ENCODE assay signal across 8 mouse cellular contexts in genomic region chr5:124206481-124207038, GRCm38 (mm10). TPM values are rescaled to one million over a fixed set of nuclear protein-coding genes. Genes with fewer than 3 reads are reported as not detected.
A peak's percentile ranks its signal among the peaks of the same experiment; 100 is the strongest.
DNase-seq lines count a peak whose midpoint lies in the region; ATAC-seq lines count a peak whose summit lies in the region.

No protein-coding gene starts in this region.

- no peak overlapping the region for H3K4me2 ChIP-seq in midbrain, embryonic 11.5 days
- H3K4me2 ChIP-seq in midbrain, embryonic 15.5 days: no peak overlapping the region
- no peak overlapping the region for H3K4me2 ChIP-seq in neural tube, embryonic 15.5 days

- H3K9ac ChIP-seq in midbrain, embryonic 11.5 days (ENCODE audit: low read length): no peak overlapping the region
- H3K9ac ChIP-seq in midbrain, embryonic 15.5 days: no peak overlapping the region
- no peak overlapping the region for H3K9ac ChIP-seq in neural tube, embryonic 15.5 days (replicated peaks)

- no peak overlapping the region for H3K27ac ChIP-seq in midbrain, embryonic 11.5 days (ENCODE audit: low read depth, low read length)
- H3K27ac ChIP-seq in midbrain, embryonic 15.5 days: no peak overlapping the region
- H3K27ac ChIP-seq in heart, embryonic 10.5 days: peak overlapping the region; percentile 91
- H3K27ac ChIP-seq in neural tube, embryonic 15.5 days (replicated peaks): peak overlapping the region; percentile 4; the same call in 1 of the 2 replicates

- ATAC-seq in midbrain, embryonic 11.5 days (ENCODE audit: low FRiP score): no peak
- ATAC-seq in midbrain, embryonic 15.5 days (replicated peaks): no peak
- no peak for ATAC-seq in neural tube, embryonic 15.5 days (ENCODE audit: low FRiP score)
- no peak for ATAC-seq in inflammation-experienced regulatory T-cells, adult 6 months
- ATAC-seq in erythroid progenitor cell, adult 5-6 weeks (replicated peaks; ENCODE audit: low FRiP score, poor library complexity, severe bottlenecking): no peak

- H3K4me3 ChIP-seq in midbrain, embryonic 11.5 days (ENCODE audit: low read depth, low read length): no peak overlapping the region
- no peak overlapping the region for H3K4me3 ChIP-seq in midbrain, embryonic 15.5 days
- peak overlapping the region; percentile 31 for H3K4me3 ChIP-seq in heart, embryonic 10.5 days
- no peak overlapping the region for H3K4me3 ChIP-seq in neural tube, embryonic 15.5 days (replicated peaks)

- H3K27me3 ChIP-seq in midbrain, embryonic 11.5 days (ENCODE audit: control insufficient read depth, insufficient read depth, low read length): no peaks in the 10 kb centered on the region
- H3K27me3 ChIP-seq in midbrain, embryonic 15.5 days (replicated peaks): no peaks in the 10 kb centered on the region
- H3K27me3 ChIP-seq in heart, embryonic 10.5 days (ENCODE audit: insufficient read depth, poor library complexity, severe bottlenecking): no peaks in the 10 kb centered on the region
- H3K27me3 ChIP-seq in neural tube, embryonic 15.5 days (replicated peaks): no peaks in the 10 kb centered on the region

- H3K9me3 ChIP-seq in midbrain, embryonic 11.5 days (ENCODE audit: control insufficient read depth, low read length): no peaks in the 10 kb centered on the region
- H3K9me3 ChIP-seq in midbrain, embryonic 15.5 days: no peaks in the 10 kb centered on the region
- no peaks in the 10 kb centered on the region for H3K9me3 ChIP-seq in heart, embryonic 10.5 days
- no peaks in the 10 kb centered on the region for H3K9me3 ChIP-seq in neural tube, embryonic 15.5 days (replicated peaks)

- H3K4me1 ChIP-seq in midbrain, embryonic 11.5 days (ENCODE audit: control insufficient read depth, insufficient read depth, low read length): peaks cover 6% of the 10 kb centered on the region; the same call in 1 of the 2 replicates
- peaks cover 29% of the 10 kb centered on the region for H3K4me1 ChIP-seq in midbrain, embryonic 15.5 days
- H3K4me1 ChIP-seq in heart, embryonic 10.5 days: peaks cover 93% of the 10 kb centered on the region
- peaks cover 49% of the 10 kb centered on the region for H3K4me1 ChIP-seq in neural tube, embryonic 15.5 days

- DNase-seq in midbrain, embryonic 11.5 days (ENCODE audit: low spot score, missing footprints): peak; percentile 83
- peak; percentile 85 for DNase-seq in heart, embryonic 10.5 days (ENCODE audit: low spot score)
- DNase-seq in kidney, postnatal 4 days: peak; percentile 58 to 72
- DNase-seq in spleen, postnatal 4 days (ENCODE audit: low spot score in 2 of 2): no peak

- no peaks in the 10 kb centered on the region for H3K36me3 ChIP-seq in midbrain, embryonic 11.5 days (ENCODE audit: control insufficient read depth, insufficient read depth, low read length)
- no peaks in the 10 kb centered on the region for H3K36me3 ChIP-seq in midbrain, embryonic 15.5 days (replicated peaks)
- H3K36me3 ChIP-seq in heart, embryonic 10.5 days: peaks cover 3% of the 10 kb centered on the region; the same call in 1 of the 2 replicates
- H3K36me3 ChIP-seq in neural tube, embryonic 15.5 days: no peaks in the 10 kb centered on the region

- WGBS in midbrain, embryonic 11.5 days: 55% methylated on average over 13 of the region's 13 CpGs
- WGBS in midbrain, embryonic 15.5 days: 36% methylated on average over 13 of the region's 13 CpGs
- 20% methylated on average over 13 of the region's 13 CpGs for WGBS in heart, embryonic 10.5 days
- WGBS in neural tube, embryonic 15.5 days: 43% methylated on average over 13 of the region's 13 CpGs

RNA-seq across cellular contexts. Expression of gene Pitpnm2, which starts 43.0 kb away (rescaled TPM):
- 4.6 and 5.0 TPM in 2 replicates for polyA plus RNA-seq in midbrain, embryonic 11.5 days (2014; fragmentation: Nextera tagmentation; extraction: Ambion mirVana)
- 11.8 and 13.0 TPM in 2 replicates for polyA plus RNA-seq in midbrain, embryonic 15.5 days (2015; fragmentation: Nextera tagmentation; extraction: Ambion mirVana)
- polyA plus RNA-seq in heart, embryonic 10.5 days (2016; fragmentation: Nextera tagmentation; extraction: Ambion mirVana): 4.8 and 6.1 TPM in 2 replicates
- 8.9 and 9.4 TPM in 2 replicates for polyA plus RNA-seq in neural tube, embryonic 15.5 days (2015; fragmentation: Nextera tagmentation; extraction: Ambion mirVana)
- polyA plus RNA-seq in inflammation-experienced regulatory T-cells, adult 6 months (2017; shearing (Covaris generic)): 10 to 100 TPM in 2 of 3 experiments, 1 to 10 TPM in 1; 5.5 to 15.7 (median 11.1) TPM
- total RNA-seq in erythroid progenitor cell, adult 5-6 weeks (2015; ENCODE audit: low replicate concordance): 0.42 and 2.5 TPM in 2 replicates
- total RNA-seq in erythroid progenitor cell, adult 5-6 weeks (2017; ENCODE audit: low replicate concordance): 0.51 and 0.76 TPM in 2 replicates

Comparison
In these comparisons a context has a peak if more than half of its experiments do, and no peak if none do; other contexts are left out.
1. DNase-seq: peak in midbrain, embryonic 11.5 days (single experiment), heart, embryonic 10.5 days (single experiment) and kidney, postnatal 4 days (2 of 2); none in spleen, postnatal 4 days (0 of 2).
2. H3K27ac ChIP-seq: peak in heart, embryonic 10.5 days (single experiment) and neural tube, embryonic 15.5 days (single experiment); none in midbrain, embryonic 11.5 days (single experiment) and midbrain, embryonic 15.5 days (single experiment).